Mouse (Mus musculus) cerebellum, adult 18-20 months (tissue): Measurements from ENCODE around the gene Gm3138.
"Not testable (repeated sequence)": the region's sequence is repeated elsewhere in the genome, so short reads cannot be mapped to it uniquely, and the experiment has no call there.

Source experiments
- DNase-seq, 2 experiments: peaks; one replicate each; pipeline ENCODE4 v3.0.0; 2021

Gene Gm3138

GRCm38 (mm10) chr14:4249331-4249730, at the start of gene Gm3138:
Gene Gm3138 (plus strand): TSS chr14:4249631.
- not testable (repeated sequence) for DNase-seq

- not testable (repeated sequence) for DNase-seq
These were observed 20.0 kb downstream of the Gm3138 start for GRCm38 (mm10) chr14:4269238-4269950.

GRCm38 (mm10) chr14:4279828-4280227, 30.4 kb downstream of the Gm3138 start:
- DNase-seq, result not testable (repeated sequence)
